Mouse (Mus musculus) heart, adult 2 months (tissue): ENCODE results near the gene Gm15128. TPM values are rescaled to one million over a fixed set of nuclear protein-coding genes. Genes with fewer than 3 reads are reported as not detected.
"Not testable (repeated sequence)": the region's sequence is repeated elsewhere in the genome, so short reads cannot be mapped to it uniquely, and the experiment has no call there.

Experiments used
- DNase-seq, 2 experiments: peaks; one replicate each; pipeline ENCODE4 v3.0.0; 2021
- H3K27ac ChIP-seq: fragments of 200-600 bp; 2 replicates; pipeline ENCODE4 v1.8.1; 2022
- H3K27me3 ChIP-seq: fragments of 200-500 bp; 2 replicates; pipeline ENCODE4 v1.6.1; 2012; ENCODE audit warnings: mild to moderate bottlenecking, low read length, inconsistent platforms, mixed read lengths; ENCODE audit not compliant: control insufficient read depth, insufficient read depth
- H3K36me3 ChIP-seq: fragments of 200-500 bp; 2 replicates; pipeline ENCODE4 v1.6.1; 2012; ENCODE audit warnings: low read length, inconsistent platforms; ENCODE audit not compliant: control insufficient read depth, insufficient read depth
- H3K4me1 ChIP-seq: fragments of 200-500 bp; 2 replicates; pipeline ENCODE4 v1.6.1; 2011; ENCODE audit warnings: low read length; ENCODE audit not compliant: control insufficient read depth, insufficient read depth
- H3K4me3 ChIP-seq: fragments of 200-600 bp; 2 replicates; pipeline ENCODE4 v1.8.1; 2022
- H3K79me2 ChIP-seq: fragments of 200-500 bp; replicated peaks from 2 replicates; pipeline ENCODE4 v1.6.1; 2012; ENCODE audit warnings: mild to moderate bottlenecking, inconsistent platforms, low read length, moderate library complexity, mixed read lengths; ENCODE audit not compliant: control insufficient read depth, insufficient read depth
- H3K9ac ChIP-seq: fragments of 200-500 bp; 2 replicates; pipeline ENCODE4 v1.6.1; 2012; ENCODE audit warnings: low read depth, mild to moderate bottlenecking, control low read depth, inconsistent platforms, low read length, mixed read lengths
- WGBS: fragments of 180-500 bp; shearing (Covaris S2); methylation state at CpG from one replicate; pipeline ENCODE4 v1.1.7; 2018; 5-methylcytosine and 5-hydroxymethylcytosine counted together
- intact Hi-C: fragments of 180-260 bp; cut with DNase I; formaldehyde crosslinking; loops from one replicate; pipeline ENCODE4 v1.15.1; 2025
- long read RNA-seq: library from polyadenylated mRNA; stranded (forward); transcript quantifications from one replicate; pipeline ENCODE4 v2.0.0, GENCODE M21; 2021
- polyA plus RNA-seq: library from polyadenylated mRNA; depleted of rRNA; stranded (reverse); fragments of >200 nt; gene quantifications from 2 replicates; pipeline ENCODE4 v1.2.3, GENCODE M21; 2012; rRNA removed
- total RNA-seq, 2 experiments: library from RNA; stranded (reverse); gene quantifications; 2 replicates each; pipeline ENCODE4 v1.2.3; 2021

Gm15128 gene
- not detected for total RNA-seq
- polyA plus RNA-seq = not detected in 2 replicates
- long read RNA-seq = 0 reads

GRCm38 (mm10) chrX:147765691-147766090 is at the start of gene Gm15128:
TSS of gene Gm15128 (plus strand) at chrX:147765991.
- intact Hi-C loops, H3K79me2 ChIP-seq, DNase-seq, H3K9ac ChIP-seq, H3K27me3 ChIP-seq, H3K4me3 ChIP-seq, H3K27ac ChIP-seq, H3K4me1 ChIP-seq, H3K36me3 ChIP-seq: not testable (repeated sequence)
- WGBS = 66% methylated on average over 7 of the region's 7 CpGs

Other genes with a start within 250 kb of the Gm15128 start
- gene Lrch2, start 211.9 kb upstream of the Gm15128 start, total RNA-seq = 1 to 10 TPM; 1.6 to 1.8 TPM
- 0.33 and 0.50 TPM in 2 replicates for gene Lrch2, start 211.9 kb upstream of the Gm15128 start, polyA plus RNA-seq
- not detected for gene Gm15080, start 227.0 kb downstream of the Gm15128 start, total RNA-seq
- not detected in 2 replicates for gene Gm15080, start 227.0 kb downstream of the Gm15128 start, polyA plus RNA-seq